Mouse (Mus musculus) liver, embryonic 15.5 days (tissue): ENCODE measurements around the gene H2al1k. TPM values are rescaled to one million over a fixed set of nuclear protein-coding genes. Genes with fewer than 3 reads are reported as not detected.
A peak's percentile ranks its signal among the peaks of the same experiment; 100 is the strongest.
"Not testable (repeated sequence)": the region's sequence is repeated elsewhere in the genome, so short reads cannot be mapped to it uniquely, and the experiment has no call there.

Source experiments
- ATAC-seq: fragments of 200-750 bp; cut with Nextera tagmentation; 2 replicates; pipeline ENCODE4 v1.8.0; 2017; ENCODE audit warnings: moderate number of reproducible peaks, mild to moderate bottlenecking, moderate library complexity; ENCODE audit not compliant: insufficient read depth
- H3K27ac ChIP-seq: fragments of 300-500 bp; sonication (generic); replicated peaks from 2 replicates; pipeline ENCODE4 v1.5.1; 2015; ENCODE audit warnings: mild to moderate bottlenecking, inconsistent platforms
- H3K27me3 ChIP-seq: fragments of 300-500 bp; sonication (generic); 2 replicates; pipeline ENCODE4 v1.6.1; 2015; ENCODE audit warnings: mild to moderate bottlenecking, inconsistent platforms
- H3K36me3 ChIP-seq: fragments of 300-500 bp; sonication (generic); replicated peaks from 2 replicates; pipeline ENCODE4 v1.6.1; 2015; ENCODE audit warnings: moderate library complexity, mild to moderate bottlenecking, inconsistent platforms
- H3K4me1 ChIP-seq: fragments of 300-500 bp; sonication (generic); replicated peaks from 2 replicates; pipeline ENCODE4 v1.6.1; 2015; ENCODE audit warnings: inconsistent platforms
- H3K4me2 ChIP-seq: fragments of 300-500 bp; sonication (generic); 2 replicates; pipeline ENCODE4 v1.6.1; 2015; ENCODE audit warnings: moderate library complexity, mild to moderate bottlenecking, inconsistent platforms
- H3K4me3 ChIP-seq: fragments of 300-500 bp; sonication (generic); replicated peaks from 2 replicates; pipeline ENCODE4 v1.5.1; 2015; ENCODE audit warnings: mild to moderate bottlenecking, inconsistent platforms
- H3K9ac ChIP-seq: fragments of 300-500 bp; sonication (generic); 2 replicates; pipeline ENCODE4 v1.6.1; 2015; ENCODE audit warnings: moderate library complexity, mild to moderate bottlenecking, inconsistent platforms
- H3K9me3 ChIP-seq: fragments of 300-500 bp; sonication (generic); replicated peaks from 2 replicates; pipeline ENCODE4 v1.6.1; 2016; ENCODE audit warnings: inconsistent platforms
- WGBS: fragments of 180-500 bp; shearing (Covaris S2); methylation state at CpG from one replicate; pipeline ENCODE4 v1.1.7; 2015; ENCODE audit warnings: mixed read lengths; ENCODE audit not compliant: insufficient replicate concordance; 5-methylcytosine and 5-hydroxymethylcytosine counted together
- polyA plus RNA-seq: library from polyadenylated mRNA; unstranded; fragments of >200 nt; fragmentation: Nextera tagmentation; extraction: Ambion mirVana; gene quantifications from 2 replicates; pipeline ENCODE4 v1.2.1, GENCODE M21; 2015

Gene H2al1k
- not detected in 2 replicates for polyA plus RNA-seq

- not testable (repeated sequence) for H3K36me3 ChIP-seq, H3K27ac ChIP-seq, H3K9me3 ChIP-seq, H3K4me3 ChIP-seq, H3K4me1 ChIP-seq, ATAC-seq, H3K9ac ChIP-seq, H3K4me2 ChIP-seq, H3K27me3 ChIP-seq
- no CpG with 5 or more reads among the region's 2 CpGs for WGBS
Observed at GRCm38 (mm10) chrX:9350327-9350726, at the start of gene H2al1k. Gene H2al1k, plus strand, starts transcription at chrX:9350627.

- H3K4me2 ChIP-seq = peak overlapping the region; percentile 20; the same call in 1 of the 2 replicates
- ATAC-seq = no peak
- peaks cover 28% of the 10 kb centered on the region for H3K4me1 ChIP-seq
- H3K27me3 ChIP-seq = no peaks in the 10 kb centered on the region
- H3K9me3 ChIP-seq = no peaks in the 10 kb centered on the region
- H3K4me3 ChIP-seq = no peak overlapping the region
- peak overlapping the region; percentile 68 for H3K27ac ChIP-seq
- 0 out of 2 replicates have a peak, but pooled peaks cover 4% of the 10 kb centered on the region for H3K36me3 ChIP-seq
- H3K9ac ChIP-seq = no peak overlapping the region
- WGBS = 35% methylated on average over 5 of the region's 5 CpGs
Observed at GRCm38 (mm10) chrX:9302791-9303190, 47.6 kb upstream of the H2al1k start.

GRCm38 (mm10) chrX:9303455-9303854 lies 47.0 kb upstream of the H2al1k start:
- Histone ChIP-seq H3K36me3 (peaks cover 7% of the 10 kb centered on the region; the same call in 1 of the 2 replicates), H3K4me1 (peaks cover 28% of the 10 kb centered on the region), H3K4me3 (no peak overlapping the region), H3K4me2 (peak overlapping the region; percentile 20; the same call in 1 of the 2 replicates), H3K27me3 (no peaks in the 10 kb centered on the region), H3K9ac (peak overlapping the region; percentile 27; the same call in 1 of the 2 replicates), H3K9me3 (no peaks in the 10 kb centered on the region), H3K27ac (peak overlapping the region; percentile 68)
- ATAC-seq = peak; percentile 19; the same call in 1 of the 2 replicates
- WGBS = 26% methylated on average over 1 of the region's 1 CpGs

- H3K4me2 ChIP-seq, H3K4me3 ChIP-seq, H3K36me3 ChIP-seq, H3K9me3 ChIP-seq, H3K4me1 ChIP-seq, H3K27ac ChIP-seq, ATAC-seq, H3K27me3 ChIP-seq, H3K9ac ChIP-seq: not testable (repeated sequence)
Observed at GRCm38 (mm10) chrX:9316457-9316856, 34.0 kb upstream of the H2al1k start.

- H3K4me3 ChIP-seq, H3K36me3 ChIP-seq, H3K9ac ChIP-seq, ATAC-seq, H3K27ac ChIP-seq, H3K4me1 ChIP-seq, H3K9me3 ChIP-seq, H3K27me3 ChIP-seq, H3K4me2 ChIP-seq: not testable (repeated sequence)
- WGBS = 87% methylated on average over 26 of the region's 26 CpGs
Observed at GRCm38 (mm10) chrX:9327954-9328353, 22.5 kb upstream of the H2al1k start.

GRCm38 (mm10) chrX:9332366-9332962 lies 18.0 kb upstream of the H2al1k start:
- not testable (repeated sequence) for ATAC-seq, H3K4me1 ChIP-seq, H3K27ac ChIP-seq, H3K9me3 ChIP-seq, H3K27me3 ChIP-seq, H3K9ac ChIP-seq, H3K36me3 ChIP-seq, H3K4me2 ChIP-seq
- 76% methylated on average over 12 of the region's 12 CpGs for WGBS
- H3K4me3 ChIP-seq = peak overlapping the region; percentile 14; the same call in 1 of the 2 replicates

GRCm38 (mm10) chrX:9333035-9333434 lies 17.4 kb upstream of the H2al1k start:
- 25% methylated on average over 2 of the region's 2 CpGs for WGBS
- not testable (repeated sequence) for H3K9me3 ChIP-seq, H3K4me3 ChIP-seq, H3K27me3 ChIP-seq, H3K36me3 ChIP-seq, H3K27ac ChIP-seq, H3K4me1 ChIP-seq, H3K4me2 ChIP-seq, H3K9ac ChIP-seq
- ATAC-seq = 0 out of 2 replicates have a peak, but pooled peaks have one; percentile 40

- not testable (repeated sequence) for H3K9ac ChIP-seq, H3K9me3 ChIP-seq, H3K36me3 ChIP-seq, ATAC-seq, H3K4me1 ChIP-seq, H3K27me3 ChIP-seq, H3K4me2 ChIP-seq, H3K4me3 ChIP-seq, H3K27ac ChIP-seq
- WGBS = 60% methylated on average over 1 of the region's 1 CpGs
Observed at GRCm38 (mm10) chrX:9334996-9335395, 15.4 kb upstream of the H2al1k start.

- ATAC-seq, H3K9ac ChIP-seq, H3K4me3 ChIP-seq, H3K4me2 ChIP-seq, H3K36me3 ChIP-seq, H3K9me3 ChIP-seq, H3K27me3 ChIP-seq, H3K27ac ChIP-seq, H3K4me1 ChIP-seq: not testable (repeated sequence)
- WGBS = 30% methylated on average over 2 of the region's 2 CpGs
Observed at GRCm38 (mm10) chrX:9374012-9374411, 23.6 kb downstream of the H2al1k start.

GRCm38 (mm10) chrX:9375927-9376326 lies 25.5 kb downstream of the H2al1k start:
- H3K9ac ChIP-seq, H3K4me3 ChIP-seq, H3K4me1 ChIP-seq, H3K27ac ChIP-seq, H3K36me3 ChIP-seq, ATAC-seq, H3K9me3 ChIP-seq, H3K4me2 ChIP-seq, H3K27me3 ChIP-seq: not testable (repeated sequence)
